Mouse (Mus musculus) ovary, postnatal 10 days (tissue): Measurements from ENCODE around the gene Tmem131.
"Not testable (repeated sequence)": the region's sequence is repeated elsewhere in the genome, so short reads cannot be mapped to it uniquely, and the experiment has no call there.

Experiments used
- DNase-seq: peaks from one replicate; pipeline ENCODE4 v3.0.0; 2022; ENCODE audit warnings: low spot score

Gene Tmem131

GRCm38 (mm10) chr1:36830913-36831866, 112.3 kb downstream of the Tmem131 start:
- no peak for DNase-seq

- DNase-seq = no peak
Measured at GRCm38 (mm10) chr1:36824356-36824755, 119.1 kb downstream of the Tmem131 start.

- not testable (repeated sequence) for DNase-seq
Measured at GRCm38 (mm10) chr1:36821918-36822317, 121.5 kb downstream of the Tmem131 start.

- no peak for DNase-seq
Measured at GRCm38 (mm10) chr1:36815166-36815565, 128.3 kb downstream of the Tmem131 start.

GRCm38 (mm10) chr1:36814271-36814903, 129.1 kb downstream of the Tmem131 start:
- DNase-seq = no peak

- no peak for DNase-seq
Measured at GRCm38 (mm10) chr1:36813415-36813814, 130.1 kb downstream of the Tmem131 start.

GRCm38 (mm10) chr1:36811806-36812205, 131.7 kb downstream of the Tmem131 start:
- DNase-seq = no peak

- no peak for DNase-seq
Measured at GRCm38 (mm10) chr1:36807782-36808565, 135.5 kb downstream of the Tmem131 start.

- DNase-seq = no peak
Measured at GRCm38 (mm10) chr1:36807086-36807485, 136.4 kb downstream of the Tmem131 start.

GRCm38 (mm10) chr1:36806181-36806905, 137.1 kb downstream of the Tmem131 start:
- no peak for DNase-seq

GRCm38 (mm10) chr1:36804833-36805232, 138.6 kb downstream of the Tmem131 start:
- DNase-seq = no peak

GRCm38 (mm10) chr1:36804259-36804658, 139.2 kb downstream of the Tmem131 start:
- no peak for DNase-seq

GRCm38 (mm10) chr1:36800379-36801011, 143.0 kb downstream of the Tmem131 start:
- no peak for DNase-seq

- no peak for DNase-seq
Measured at GRCm38 (mm10) chr1:36797481-36797880, 146.0 kb downstream of the Tmem131 start.

- DNase-seq = no peak
Measured at GRCm38 (mm10) chr1:36796711-36797110, 146.8 kb downstream of the Tmem131 start.

GRCm38 (mm10) chr1:36789416-36789815, 154.1 kb downstream of the Tmem131 start:
- DNase-seq = no peak

GRCm38 (mm10) chr1:36786377-36786776, 157.1 kb downstream of the Tmem131 start:
- no peak for DNase-seq

- no peak for DNase-seq
Measured at GRCm38 (mm10) chr1:36785238-36785641, 158.2 kb downstream of the Tmem131 start.

- peak; percentile 52 for DNase-seq
Measured at GRCm38 (mm10) chr1:36784365-36785134, 158.9 kb downstream of the Tmem131 start.

GRCm38 (mm10) chr1:36782476-36782875, 161.0 kb downstream of the Tmem131 start:
- DNase-seq = no peak
